Mouse (Mus musculus): ENCODE data around the gene Fbxl4.

- TF ChIP-seq CTCF (IDR thresholded peaks at IDR 0.05; ENCODE audit: borderline replicate concordance, insufficient read depth, low read depth, low read length) (no peak), POLR2A (IDR thresholded peaks at IDR 0.05; ENCODE audit: borderline replicate concordance, insufficient read depth, low read length) (no peak)
Measured at GRCm38 (mm10) chr4:22469575-22469974, 112.2 kb downstream of the Fbxl4 start.

Measured in cerebellum, adult 2 months (tissue).